10 mouse cellular contexts compared by ENCODE assay signal in genomic region chr15:7154737-7155090, GRCm38 (mm10).
DNase-seq lines count a peak whose midpoint lies in the region; ATAC-seq and TF ChIP-seq lines count a peak whose summit lies in the region.
"Had no signal": no experiment of that assay in that cellular context is flagged by ENCODE, and none has a peak within 500 bp of the region (broad histone marks: within the 10 kb centered on the region; RNA-seq: fewer than 3 reads in every experiment).

No protein-coding gene starts in this region.

- no peak for TF ChIP-seq CTCF in lung, adult 2 months (IDR thresholded peaks at IDR 0.05; ENCODE audit: insufficient read depth, low read length)

- no peak overlapping the region for H3K9ac ChIP-seq in stomach, embryonic 15.5 days

- peak; percentile 81 to 83 for DNase-seq in cerebellum, postnatal 10 days
- no peak for DNase-seq in cerebellum, adult 9-10 months
- peak; percentile 69 to 84 for DNase-seq in lung, adult 18-20 months
- no peak for DNase-seq in lung, adult 2 months
- DNase-seq in kidney, postnatal 25 days = peak; percentile 58 to 69
- DNase-seq in layer of hippocampus, postnatal 36 days = no peak
- DNase-seq in spleen, adult 18-20 months = no peak
- DNase-seq: cerebellum, adult 9-11 months had no signal

- TF ChIP-seq POLR2A in lung, adult 2 months (IDR thresholded peaks at IDR 0.05; ENCODE audit: borderline replicate concordance, extremely low read depth, low read depth, low read length) = no peak

- 32% methylated on average over 7 of the region's 7 CpGs for WGBS in lung, adult 2 months
- 47% methylated on average over 7 of the region's 7 CpGs for WGBS in stomach, embryonic 15.5 days

- H3K4me2 ChIP-seq in stomach, embryonic 15.5 days = no peak overlapping the region

- peaks cover 15% of the 10 kb centered on the region for H3K4me1 ChIP-seq in lung, adult 2 months (ENCODE audit: control insufficient read depth, insufficient read depth, low read length)
- H3K4me1 ChIP-seq in stomach, embryonic 15.5 days = peaks cover 5% of the 10 kb centered on the region; the same call in 1 of the 2 replicates

- peak; percentile 63; the same call in 1 of the 2 replicates for ATAC-seq in stomach, embryonic 15.5 days (ENCODE audit: insufficient read depth, low FRiP score, low read depth)

- H3K4me3 ChIP-seq in lung, adult 2 months (replicated peaks; ENCODE audit: extremely low read depth, low read depth, low read length) = no peak overlapping the region
- no peak overlapping the region for H3K4me3 ChIP-seq in stomach, embryonic 15.5 days (replicated peaks)
- H3K4me3 ChIP-seq: erythroblast, embryonic 14.5 days had no signal

- no peaks in the 10 kb centered on the region for H3K27me3 ChIP-seq in stomach, embryonic 15.5 days (replicated peaks)

- peaks cover 13% of the 10 kb centered on the region; the same call in 1 of the 2 replicates for H3K36me3 ChIP-seq in stomach, embryonic 15.5 days

- H3K27ac ChIP-seq in stomach, embryonic 15.5 days = no peak overlapping the region

- H3K9me3 ChIP-seq in stomach, embryonic 15.5 days = no peaks in the 10 kb centered on the region

Comparison
In these comparisons a context has a peak if more than half of its experiments do, and no peak if none do; other contexts are left out.
1. DNase-seq: peak in cerebellum, postnatal 10 days (2 of 2), lung, adult 18-20 months (2 of 2) and kidney, postnatal 25 days (2 of 2); none in cerebellum, adult 9-10 months (single experiment), lung, adult 2 months (single experiment), layer of hippocampus, postnatal 36 days (0 of 2) and spleen, adult 18-20 months (0 of 2).